Mouse (Mus musculus): ENCODE data around the gene Nudt2. TPM values are rescaled to one million over a fixed set of nuclear protein-coding genes. Genes with fewer than 3 reads are reported as not detected.
A peak's percentile ranks its signal among the peaks of the same experiment; 100 is the strongest.

Gene Nudt2
- polyA plus RNA-seq, 2 experiments from 2014 or later: 16.7 to 21.5 TPM

DNA sequence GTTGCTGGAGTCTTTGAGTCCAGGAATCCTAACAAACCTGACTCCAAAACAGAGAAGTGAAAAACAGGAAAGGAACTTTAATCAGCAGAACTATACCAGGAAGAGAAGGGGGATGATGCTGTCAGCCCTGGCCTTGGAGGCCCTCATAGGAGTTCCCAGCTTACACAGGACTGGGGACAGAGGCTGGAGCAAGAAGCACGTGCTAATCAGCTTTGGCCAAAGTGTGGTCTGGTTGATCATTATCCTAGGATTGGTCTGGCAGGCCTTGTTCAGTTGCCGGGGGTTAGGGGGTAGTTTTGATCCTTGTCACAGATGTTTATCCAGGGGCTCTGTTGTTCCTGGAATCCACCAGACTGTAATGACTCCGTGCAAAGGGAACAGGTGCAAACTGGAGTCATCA lies 29.4 kb downstream of the Nudt2 start:
- ATAC-seq: no peak

DNA sequence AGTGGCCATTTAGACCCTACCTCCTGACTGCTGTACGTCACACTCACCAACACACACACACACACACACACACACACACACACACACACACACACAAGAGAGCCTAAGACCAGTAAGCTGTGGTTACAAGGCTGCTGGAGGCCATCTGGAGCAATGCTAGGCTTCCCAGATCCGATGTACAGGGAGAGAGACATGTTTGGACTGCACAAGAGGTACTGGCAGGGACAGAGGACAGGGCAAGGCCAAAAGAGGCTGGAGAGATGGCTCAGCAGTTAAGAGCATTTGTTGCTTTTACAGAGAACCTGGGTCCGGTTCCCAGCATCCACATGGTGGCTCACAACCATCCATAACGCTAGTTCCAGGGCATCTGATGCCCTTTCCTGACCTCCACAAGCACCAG lies 30.1 kb downstream of the Nudt2 start:
- no peak for ATAC-seq

DNA sequence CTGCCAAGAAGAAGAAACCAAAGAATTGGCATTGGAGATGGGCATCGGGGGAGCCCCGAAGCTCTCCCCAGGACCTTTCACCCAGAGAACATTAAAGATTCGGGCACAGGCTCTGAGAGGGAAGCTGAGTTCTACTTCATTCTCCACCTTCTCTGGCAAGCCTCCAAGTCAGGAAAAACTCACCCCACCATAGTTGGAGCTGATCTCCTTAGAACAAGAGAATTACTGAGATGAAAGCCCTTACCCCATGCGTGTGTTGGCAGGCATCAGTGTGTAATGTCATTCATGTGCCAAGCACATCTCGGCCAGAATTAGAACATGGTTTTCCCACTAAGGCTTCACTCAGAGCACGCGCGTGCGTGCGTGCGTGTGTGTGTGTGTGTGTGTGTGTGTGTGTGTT lies 30.9 kb downstream of the Nudt2 start:
- ATAC-seq: no peak

DNA sequence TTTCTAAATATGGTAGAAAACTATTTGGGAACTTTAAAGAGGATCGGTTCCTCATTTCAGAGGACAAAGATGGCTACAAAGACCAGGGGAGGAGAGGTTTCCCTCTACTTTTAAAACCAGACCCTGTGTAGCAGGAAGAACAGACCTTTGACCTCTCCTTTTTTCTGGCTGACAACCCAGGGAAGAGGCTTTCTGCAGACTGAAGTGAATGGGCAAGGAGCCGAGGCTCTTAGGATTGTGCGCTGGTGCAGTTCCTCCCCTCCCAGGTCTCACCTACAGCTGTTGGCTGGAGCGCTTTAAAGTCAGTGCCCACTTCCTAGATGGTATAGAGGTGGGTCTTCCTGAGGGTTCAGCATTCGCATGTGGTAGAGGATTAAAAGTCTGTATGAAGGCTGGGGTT lies 32.1 kb downstream of the Nudt2 start:
- no peak for ATAC-seq

DNA sequence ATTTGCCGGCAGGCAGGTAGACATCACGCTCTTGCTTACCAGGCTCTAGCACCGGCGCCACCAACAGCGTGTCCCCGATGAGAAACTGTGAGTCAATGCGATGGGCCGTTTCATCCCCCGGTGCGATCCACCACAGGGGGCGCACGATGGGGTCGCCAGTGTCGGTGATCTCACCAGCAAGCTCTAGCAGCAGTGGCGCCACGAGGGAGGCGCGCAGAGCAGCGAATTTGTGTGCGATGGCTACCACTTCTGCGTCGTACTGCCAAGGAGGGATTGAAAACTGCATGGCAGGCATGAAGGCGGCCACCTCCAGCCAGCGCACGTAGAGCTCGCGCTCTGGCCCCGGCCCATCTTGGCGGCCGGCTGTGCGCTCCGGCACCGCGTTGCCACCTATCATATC lies 32.6 kb downstream of the Nudt2 start:
- ATAC-seq: no peak

DNA sequence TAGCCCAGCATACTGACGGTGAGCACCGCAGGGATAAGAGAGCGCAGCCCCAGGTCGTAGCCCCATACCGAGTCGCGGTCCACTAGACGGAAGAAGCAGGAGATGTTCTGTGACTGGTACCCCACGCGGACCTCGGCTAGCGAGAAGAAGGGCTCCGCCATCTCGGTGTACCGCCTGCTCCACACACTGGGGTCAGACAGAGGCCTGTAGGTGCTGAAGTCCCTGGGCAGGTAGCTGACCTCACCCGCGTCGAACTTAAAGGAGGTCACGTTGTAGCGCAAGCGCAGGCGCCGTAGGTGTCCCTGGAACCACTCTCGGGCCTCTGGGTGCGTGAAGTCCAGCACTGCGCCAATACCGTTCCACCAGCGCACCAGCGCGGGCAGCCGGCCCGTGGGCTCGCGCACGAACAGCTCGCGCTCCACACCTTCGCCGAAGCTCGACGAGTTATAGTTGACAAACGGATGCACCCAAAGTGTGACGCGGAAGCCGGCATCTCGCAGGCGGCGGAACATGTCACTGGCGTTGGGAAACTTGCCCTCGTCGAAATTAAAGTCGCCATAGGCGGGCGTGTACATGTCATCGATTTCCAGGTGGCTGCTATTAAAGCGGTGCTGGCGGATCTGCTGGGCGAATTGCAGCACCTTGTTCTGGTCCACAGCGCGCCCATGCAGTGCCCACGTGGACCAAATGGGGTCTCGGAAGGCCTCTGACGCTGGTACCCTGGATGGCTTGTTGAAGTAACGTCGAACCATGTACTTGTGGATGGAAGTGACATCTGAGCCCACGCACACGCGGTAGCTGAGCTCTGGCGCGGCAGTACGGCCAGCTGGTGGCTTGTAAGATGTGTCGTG lies 33.3 kb downstream of the Nudt2 start:
- no peak for ATAC-seq

DNA sequence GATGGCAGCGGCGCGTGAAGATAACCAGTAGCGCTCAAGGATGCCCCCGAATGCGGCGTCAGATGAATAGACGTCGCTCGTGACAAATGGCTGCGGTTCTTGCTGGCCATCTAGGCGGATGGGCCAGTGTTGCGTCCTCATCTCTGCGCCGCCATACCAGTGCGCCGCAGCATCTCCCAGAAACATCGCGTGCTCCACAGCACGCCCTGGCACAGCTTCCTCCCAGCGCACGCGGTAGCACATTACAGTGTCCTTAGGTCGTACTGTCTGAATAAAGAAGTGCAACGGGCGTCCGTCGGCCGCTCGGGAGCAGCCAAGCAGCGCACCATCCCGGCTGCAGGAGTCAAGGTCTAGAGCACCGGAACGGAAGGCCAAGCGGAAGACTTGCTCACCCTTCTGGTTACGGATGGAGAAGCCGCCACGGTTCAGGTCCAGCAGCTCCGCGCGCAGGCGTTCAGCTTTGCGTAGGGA lies 34.0 kb downstream of the Nudt2 start:
- no peak for ATAC-seq

DNA sequence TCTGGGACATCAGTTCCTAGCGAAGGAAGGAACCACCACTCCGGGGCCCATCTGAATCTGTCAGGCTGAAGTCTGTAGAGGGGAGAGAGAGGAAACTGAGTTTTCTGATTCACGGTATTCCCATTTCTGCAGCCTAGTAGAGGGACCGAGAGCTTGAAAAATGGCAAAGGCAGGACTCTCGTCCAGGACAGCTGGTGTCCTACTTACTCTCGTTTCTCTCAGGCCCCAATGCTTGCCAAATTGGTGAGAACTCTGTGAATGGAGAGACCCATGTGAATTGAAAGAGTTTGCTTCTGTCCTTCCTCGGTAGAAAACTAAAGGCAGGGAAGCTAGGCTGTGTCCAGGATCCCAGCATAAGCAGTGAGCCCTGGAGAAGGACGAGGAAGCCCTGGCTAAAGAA lies 34.7 kb downstream of the Nudt2 start:
- no peak for ATAC-seq

DNA sequence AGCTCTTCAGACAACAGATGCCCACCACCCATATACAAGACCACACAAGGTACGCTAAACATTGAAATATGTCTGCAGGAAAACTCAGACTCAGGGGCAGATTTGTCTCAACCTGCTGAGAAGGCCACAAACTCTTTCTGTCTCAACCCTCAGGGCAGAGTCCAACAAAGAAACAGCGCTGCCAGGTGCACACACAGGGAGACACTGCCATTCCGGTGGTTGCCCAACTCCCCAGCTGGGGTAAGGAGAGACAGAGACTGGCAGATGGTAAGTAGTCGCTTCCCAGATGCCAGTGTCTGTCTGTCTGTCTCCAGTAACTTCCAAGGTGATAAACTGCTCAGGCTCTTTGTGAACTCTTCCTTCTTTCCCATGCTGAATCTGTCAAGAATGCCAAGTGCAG lies 35.8 kb downstream of the Nudt2 start:
- ATAC-seq: no peak

DNA sequence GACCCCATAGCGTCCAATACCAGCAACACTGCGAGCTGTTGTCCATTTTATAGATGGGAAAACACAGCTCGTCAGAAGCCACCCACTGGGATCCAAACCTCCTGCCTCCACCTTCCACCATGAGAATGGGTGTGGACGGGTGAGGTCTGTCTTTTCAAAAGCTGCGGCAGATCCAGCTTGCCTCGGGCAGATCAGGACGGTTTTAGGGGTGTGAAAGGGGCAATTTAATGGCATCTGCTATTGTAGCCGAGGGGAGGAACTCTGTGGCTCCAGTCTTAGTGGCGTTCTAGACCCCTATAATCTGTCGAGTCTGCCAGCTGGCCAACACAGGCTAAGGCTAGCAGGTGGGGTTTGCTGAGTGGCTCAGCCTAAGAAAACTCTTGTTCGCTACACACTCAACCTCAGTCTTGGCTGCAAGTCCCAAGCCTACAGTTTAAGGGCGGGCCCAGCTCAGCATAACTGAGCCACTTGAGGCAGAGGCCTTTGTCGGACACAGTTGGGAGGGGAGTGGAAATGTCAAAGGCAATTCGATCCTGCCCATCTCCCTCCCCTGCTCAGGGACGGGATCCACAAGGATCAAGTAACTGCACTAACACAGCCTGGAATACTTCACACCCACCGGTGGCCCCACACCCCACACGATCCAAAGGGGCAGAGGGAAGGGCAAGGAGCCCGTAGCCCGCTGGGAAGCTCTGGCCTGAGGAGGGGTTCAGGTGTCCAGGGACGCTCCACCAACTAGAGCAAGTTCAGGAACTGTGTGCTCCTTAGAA lies 37.4 kb downstream of the Nudt2 start:
- no peak for ATAC-seq

DNA sequence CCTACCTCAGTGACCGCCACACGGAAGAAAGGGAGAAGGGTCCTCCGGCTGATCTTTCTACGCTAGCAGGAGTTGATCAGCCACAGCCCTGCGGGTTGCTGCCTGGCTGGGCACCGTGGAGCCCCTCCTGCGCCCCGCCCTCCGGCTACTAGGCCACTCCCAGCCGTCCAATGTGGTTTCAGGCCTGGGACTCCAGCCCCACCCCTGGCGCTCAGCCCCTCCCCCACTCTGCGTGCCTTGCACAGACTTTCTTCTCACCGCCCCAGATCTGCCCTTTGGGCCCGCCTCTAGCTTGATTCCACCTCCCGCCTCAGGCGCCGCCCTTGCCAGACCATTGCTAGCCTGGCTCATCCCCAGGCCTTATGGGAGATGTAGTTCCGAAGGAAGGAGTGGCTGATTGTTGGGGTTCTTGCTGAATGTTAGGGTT lies 38.0 kb downstream of the Nudt2 start, which contains the start of gene AI464131:
Gene AI464131, minus strand, starts transcription at position 91 of the 427 bp plus-strand sequence.
- peak; percentile 59 for ATAC-seq

DNA sequence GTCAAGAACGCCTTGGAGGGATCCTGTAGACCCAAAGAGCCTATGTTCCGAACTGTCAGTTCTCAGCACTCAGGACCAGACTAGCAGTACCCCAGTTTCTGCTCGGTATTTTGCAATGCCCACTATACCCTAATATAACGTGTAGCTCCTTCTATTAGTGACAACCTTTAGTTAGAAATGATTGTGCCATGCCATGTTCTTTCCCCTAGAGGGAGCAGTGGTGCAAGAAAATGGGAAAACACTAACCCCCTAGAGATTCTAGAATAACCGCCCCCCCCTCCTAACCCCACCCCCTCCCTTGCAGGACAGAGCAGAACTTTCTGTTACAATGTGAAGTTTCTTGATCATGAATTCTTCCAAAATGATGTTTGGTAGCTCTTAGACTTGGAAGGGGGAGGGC lies 39.4 kb downstream of the Nudt2 start:
- no peak for ATAC-seq

DNA sequence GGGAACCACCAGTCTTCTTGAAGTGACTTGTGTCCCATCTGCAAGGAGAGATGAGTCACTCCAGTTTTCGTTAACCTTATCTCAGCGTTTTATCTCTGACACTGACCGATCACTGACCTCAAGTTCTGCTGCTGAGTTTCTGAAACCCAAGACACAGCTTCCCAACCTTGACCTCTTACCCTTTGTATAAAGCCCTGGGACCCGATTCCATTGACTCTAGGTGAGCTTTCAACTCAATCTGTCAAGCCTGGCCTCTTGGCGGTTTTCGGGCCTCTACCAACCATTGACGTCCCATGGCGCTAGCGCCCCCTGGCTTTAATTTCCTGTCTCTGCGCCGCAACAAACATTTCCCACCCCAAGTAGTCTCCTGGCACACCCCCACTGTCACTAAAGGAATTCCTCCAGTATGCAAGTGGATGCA lies 40.2 kb downstream of the Nudt2 start:
- no peak for ATAC-seq

DNA sequence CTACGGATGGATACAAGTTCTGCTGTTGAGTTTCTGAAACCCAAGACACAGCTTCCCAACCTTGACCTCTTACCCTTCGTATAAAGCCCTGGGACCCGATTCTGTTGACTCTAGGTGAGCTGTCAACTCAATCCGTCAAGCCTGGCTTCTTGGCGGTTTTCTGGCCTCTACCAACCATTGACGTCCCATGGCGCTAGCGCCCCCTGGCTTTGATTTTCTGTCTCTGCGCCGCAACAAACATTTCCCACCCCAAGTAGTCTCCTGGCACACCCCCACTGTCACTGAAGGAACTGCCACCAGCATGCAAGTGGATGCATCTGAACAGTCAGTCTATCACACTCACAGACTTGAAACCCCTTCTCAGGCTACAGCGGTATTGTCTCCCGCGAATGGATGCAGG lies 41.2 kb downstream of the Nudt2 start:
- ATAC-seq: no peak

DNA sequence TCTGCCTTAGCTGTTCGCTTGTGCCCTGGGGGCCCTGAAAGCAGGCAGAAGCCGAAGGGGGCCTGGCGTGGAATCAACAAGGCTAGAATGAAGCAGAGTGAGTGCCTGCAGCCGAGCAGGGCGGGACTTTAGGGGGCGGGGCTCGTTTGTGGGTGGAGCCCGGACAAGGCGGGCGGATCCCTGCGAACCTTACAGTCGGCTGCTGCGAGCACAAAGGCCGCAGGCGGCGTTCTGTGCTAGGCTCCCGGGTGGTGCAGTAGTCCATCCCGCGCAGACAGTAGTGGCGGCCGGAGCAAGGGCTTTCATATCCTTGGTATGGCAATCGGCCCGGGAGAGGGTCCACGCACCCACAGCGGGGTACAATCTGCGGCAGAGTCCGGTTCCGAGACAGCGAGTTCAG lies 42.0 kb downstream of the Nudt2 start:
- ATAC-seq: peak; percentile 75

DNA sequence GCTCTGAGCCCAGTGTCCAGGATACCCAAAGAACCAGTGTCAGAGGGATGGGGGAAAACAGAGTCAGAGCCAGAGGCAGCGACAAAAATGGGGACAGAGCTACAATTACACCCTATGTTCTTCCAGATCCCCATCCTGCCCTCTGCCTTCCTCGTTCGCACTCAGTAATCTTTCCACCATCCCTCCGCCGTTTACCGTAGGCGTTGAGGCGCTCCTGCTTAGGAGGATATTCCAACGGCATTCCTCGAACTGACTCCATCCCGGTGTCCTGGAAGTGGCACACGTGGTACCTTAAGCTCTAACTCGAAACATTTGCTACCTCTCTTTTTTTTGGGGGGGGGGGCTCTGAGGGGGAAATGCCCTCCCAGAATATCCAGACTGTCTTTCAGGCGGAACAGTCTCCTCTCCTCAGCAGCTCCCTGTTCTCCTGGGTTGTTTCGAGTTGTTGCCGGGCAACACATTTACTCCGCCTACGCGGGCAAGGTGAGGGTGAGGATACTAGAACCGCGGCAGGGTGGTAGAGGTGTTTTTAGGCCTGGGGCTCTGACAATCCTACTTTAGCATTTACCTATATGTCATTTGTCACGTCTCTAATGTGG lies 42.5 kb downstream of the Nudt2 start:
- no peak for ATAC-seq

DNA sequence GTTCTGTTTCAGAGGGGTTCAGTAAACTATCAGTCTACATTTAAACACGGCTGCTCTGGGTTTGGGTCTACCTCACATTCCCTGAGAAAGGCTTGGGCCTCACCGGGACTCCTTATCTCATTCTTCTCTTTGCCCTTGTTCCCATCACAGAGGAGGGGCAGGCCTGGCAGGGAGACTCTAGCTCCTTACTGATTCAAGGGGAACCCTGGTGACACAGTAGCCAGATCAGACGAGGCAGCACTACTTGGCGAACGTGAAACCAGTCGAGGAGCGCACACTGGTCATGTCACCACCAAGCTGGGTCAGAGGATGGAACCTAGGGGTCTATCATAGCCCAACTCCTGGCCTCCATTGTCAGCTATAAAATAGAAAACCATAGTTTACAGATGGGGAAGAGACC lies 43.0 kb downstream of the Nudt2 start:
- no peak for ATAC-seq

DNA sequence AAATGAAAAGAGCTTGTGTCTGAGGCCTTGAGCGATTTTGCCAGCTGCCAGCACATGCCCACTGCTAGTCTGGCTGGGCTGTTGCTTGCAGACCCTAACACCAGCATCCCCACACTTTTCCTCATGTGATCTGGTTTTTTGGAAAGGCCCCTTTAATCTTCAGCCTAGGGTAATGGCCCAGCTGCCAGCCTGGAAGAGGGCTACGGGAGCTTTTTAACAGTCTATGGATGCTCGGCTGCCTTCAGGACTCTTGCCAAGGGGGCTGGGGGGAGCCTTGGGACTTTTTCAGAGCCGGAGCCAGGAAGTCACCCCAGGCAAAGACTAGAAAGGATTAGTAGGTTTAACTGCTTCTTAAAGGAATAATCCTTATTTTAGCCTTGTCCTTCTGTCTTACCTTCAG lies 48.4 kb downstream of the Nudt2 start:
- ATAC-seq: no peak

DNA sequence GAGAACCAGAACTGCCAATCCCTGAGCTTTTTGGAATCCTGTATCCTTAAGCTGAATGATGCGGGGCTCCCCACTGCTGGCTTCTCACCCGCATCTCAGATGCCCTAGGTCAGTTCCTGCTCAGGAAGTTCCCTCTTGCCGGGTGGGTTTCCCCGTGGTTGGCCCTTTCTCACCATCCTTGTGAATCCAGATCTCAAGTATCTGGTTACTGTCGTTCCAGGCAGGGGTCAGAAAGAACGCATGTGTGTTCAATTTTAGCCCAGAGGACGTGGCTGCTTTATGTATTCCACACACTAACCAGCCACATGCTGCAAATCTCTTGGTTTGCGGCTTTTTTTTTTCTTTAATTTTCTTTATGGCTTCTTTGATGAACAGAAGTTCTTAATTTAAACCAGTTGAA lies 48.8 kb downstream of the Nudt2 start:
- ATAC-seq: no peak

DNA sequence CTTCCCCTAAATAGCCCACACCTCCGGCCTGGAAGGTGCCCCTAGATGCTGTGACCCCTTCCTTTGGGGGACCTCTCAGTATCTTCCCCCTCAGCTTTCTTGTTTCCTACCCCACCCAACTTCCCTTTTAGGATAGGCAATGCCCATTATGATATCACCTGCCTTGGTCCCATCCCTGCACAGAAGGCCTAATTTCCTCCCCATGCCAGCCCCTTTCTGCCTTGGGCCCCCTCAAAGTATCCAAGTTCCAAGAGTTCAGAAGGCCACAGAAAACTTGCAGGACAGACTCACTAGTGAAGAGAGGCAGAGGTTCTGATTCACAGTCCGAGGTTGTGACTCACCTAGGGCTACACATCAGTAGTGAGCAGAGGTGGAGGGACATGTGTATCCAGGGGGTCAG lies 52.3 kb downstream of the Nudt2 start, which contains the start of gene 1110017D15Rik:
Gene 1110017D15Rik, minus strand, starts transcription at position 101 of the 400 bp plus-strand sequence.
- no peak for ATAC-seq

DNA sequence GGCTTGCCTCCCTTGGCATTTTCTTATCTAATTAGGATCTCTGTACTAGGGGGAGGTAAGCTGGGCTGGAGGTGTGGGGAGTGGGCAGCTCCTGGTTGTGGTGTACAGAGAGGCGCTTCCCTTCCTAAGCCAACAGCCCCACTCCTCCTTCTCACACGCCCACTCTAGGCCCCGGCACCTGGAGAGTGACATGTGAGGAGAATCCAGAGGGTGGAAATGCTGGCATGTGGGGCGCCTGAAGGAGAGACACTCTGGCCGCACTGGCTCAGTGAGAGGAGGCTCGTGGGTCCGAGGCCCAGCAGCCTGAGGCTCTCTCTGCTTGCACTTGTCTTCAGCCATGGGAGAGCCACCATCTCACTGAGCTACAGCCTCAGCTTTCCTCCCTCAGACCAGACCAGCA lies 53.4 kb downstream of the Nudt2 start:
- no peak for ATAC-seq

DNA sequence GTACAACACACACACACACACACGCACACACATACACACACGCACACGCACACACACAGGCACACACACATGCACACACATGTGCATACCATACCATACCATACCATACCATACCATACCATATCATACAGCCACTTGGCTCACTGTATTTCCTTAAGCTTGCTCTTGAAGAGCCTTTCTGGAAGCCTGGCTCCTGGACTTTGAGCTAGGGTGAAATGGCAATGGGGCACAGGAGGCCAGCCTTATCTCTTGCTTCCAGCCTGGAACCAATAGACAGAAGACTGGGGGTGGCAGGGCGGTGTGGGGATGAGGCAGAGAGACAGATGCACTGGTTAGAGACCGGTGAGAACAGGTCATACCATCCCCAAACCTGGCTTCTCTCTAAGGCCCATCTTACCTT lies 54.2 kb downstream of the Nudt2 start:
- ATAC-seq: no peak

DNA sequence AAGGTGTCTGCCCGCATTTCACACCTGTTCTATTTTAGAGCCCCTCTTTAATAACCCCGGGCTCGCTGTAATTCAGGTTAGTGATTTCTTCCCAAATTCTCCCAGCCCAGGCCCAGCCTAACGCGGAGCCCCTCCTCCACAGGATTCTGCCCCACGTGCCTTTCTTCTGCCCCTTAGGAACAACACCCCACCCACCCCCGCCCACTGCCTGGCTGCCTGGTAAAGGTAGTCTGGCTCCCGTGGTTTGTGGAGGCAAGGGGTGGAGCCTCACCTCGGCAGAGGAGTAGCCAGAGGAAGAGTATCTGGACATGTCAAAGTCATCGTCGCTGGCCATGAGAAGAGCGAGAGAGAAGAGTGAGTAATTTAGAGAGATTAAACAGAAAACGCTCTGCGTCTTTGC lies 55.7 kb downstream of the Nudt2 start:
- no peak for ATAC-seq
